Comparison of ENCODE assay signal across 33 mouse cellular contexts in genomic region chr5:50014658-50015057, GRCm38 (mm10). TPM values are rescaled to one million over a fixed set of nuclear protein-coding genes. Genes with fewer than 3 reads are reported as not detected.
DNase-seq lines count a peak whose midpoint lies in the region; ATAC-seq and TF ChIP-seq lines count a peak whose summit lies in the region.
"Had no signal": no experiment of that assay in that cellular context is flagged by ENCODE, and none has a peak within 500 bp of the region (broad histone marks: within the 10 kb centered on the region; RNA-seq: fewer than 3 reads in every experiment).

No protein-coding gene starts in this region.

- no peak overlapping the region for H3K9ac ChIP-seq in neural tube, embryonic 13.5 days
- H3K9ac ChIP-seq in liver, embryonic 11.5 days (ENCODE audit: low read depth, low read length), result no peak overlapping the region
- no peak overlapping the region for H3K9ac ChIP-seq in liver, embryonic 16.5 days (ENCODE audit: low read depth, low read length)
- no peak overlapping the region for H3K9ac ChIP-seq in hindbrain, embryonic 12.5 days
- H3K9ac ChIP-seq: embryonic facial prominence, embryonic 15.5 days; hindbrain, embryonic 14.5 days; kidney, embryonic 15.5 days; limb, embryonic 12.5 days; neural tube, embryonic 12.5 days had no signal

- no peak overlapping the region for H3K4me2 ChIP-seq in neural tube, embryonic 13.5 days
- peak overlapping the region; percentile 46 for H3K4me2 ChIP-seq in liver, embryonic 11.5 days
- 0 out of 2 replicates have a peak overlapping the region, but pooled peaks have one; percentile 24 for H3K4me2 ChIP-seq in liver, embryonic 16.5 days (ENCODE audit: low read depth, low read length)
- no peak overlapping the region for H3K4me2 ChIP-seq in hindbrain, embryonic 12.5 days (replicated peaks)
- H3K4me2 ChIP-seq: embryonic facial prominence, embryonic 15.5 days; heart, embryonic 11.5 days; hindbrain, embryonic 14.5 days; kidney, embryonic 15.5 days; limb, embryonic 12.5 days; neural tube, embryonic 12.5 days had no signal

- no peaks in the 10 kb centered on the region for H3K9me3 ChIP-seq in neural tube, embryonic 13.5 days
- H3K9me3 ChIP-seq in liver, embryonic 11.5 days (ENCODE audit: control insufficient read depth, low read length), result no peaks in the 10 kb centered on the region
- no peaks in the 10 kb centered on the region for H3K9me3 ChIP-seq in liver, embryonic 16.5 days (replicated peaks; ENCODE audit: control insufficient read depth, low read length)
- no peaks in the 10 kb centered on the region for H3K9me3 ChIP-seq in hindbrain, embryonic 12.5 days (replicated peaks)
- H3K9me3 ChIP-seq: embryonic facial prominence, embryonic 15.5 days; kidney, embryonic 15.5 days; limb, embryonic 12.5 days; neural tube, embryonic 12.5 days had no signal

- TF ChIP-seq CTCF in layer of hippocampus, adult 2 months (conservative IDR thresholded peaks at IDR 0.05), result no peak

- H3K4me1 ChIP-seq in neural tube, embryonic 13.5 days (replicated peaks), result peaks cover 17% of the 10 kb centered on the region
- peaks cover 13% of the 10 kb centered on the region for H3K4me1 ChIP-seq in liver, embryonic 11.5 days (replicated peaks; ENCODE audit: control insufficient read depth, insufficient read depth, low read length)
- peaks cover 4% of the 10 kb centered on the region; the same call in 1 of the 2 replicates for H3K4me1 ChIP-seq in liver, embryonic 16.5 days (ENCODE audit: control insufficient read depth, low read depth, low read length)
- H3K4me1 ChIP-seq in hindbrain, embryonic 12.5 days, result 0 out of 2 replicates have a peak, but pooled peaks cover 2% of the 10 kb centered on the region
- H3K4me1 ChIP-seq: neural tube, embryonic 12.5 days had no signal

- ATAC-seq in neural tube, embryonic 13.5 days (ENCODE audit: low read depth), result no peak
- ATAC-seq in liver, embryonic 11.5 days (replicated peaks; ENCODE audit: low FRiP score), result peak; percentile 82
- 0 out of 2 replicates have a peak, but pooled peaks have one; percentile 41 for ATAC-seq in liver, embryonic 16.5 days (ENCODE audit: low read depth)
- no peak for ATAC-seq in hindbrain, embryonic 12.5 days (ENCODE audit: low FRiP score)
- ATAC-seq: CD4-positive, CD25-positive, alpha-beta regulatory T cell, adult 4 months; inflammation-experienced regulatory T-cells, adult 6 months; lung, postnatal 0 days; midbrain, embryonic 16.5 days had no signal

- WGBS in neural tube, embryonic 13.5 days, result 76% methylated on average over 7 of the region's 7 CpGs
- 40% methylated on average over 7 of the region's 7 CpGs for WGBS in liver, embryonic 11.5 days
- 27% methylated on average over 7 of the region's 7 CpGs for WGBS in liver, embryonic 16.5 days (ENCODE audit: insufficient replicate concordance)
- 70% methylated on average over 7 of the region's 7 CpGs for WGBS in hindbrain, embryonic 12.5 days

- H3K27me3 ChIP-seq in neural tube, embryonic 13.5 days, result no peaks in the 10 kb centered on the region
- H3K27me3 ChIP-seq in liver, embryonic 11.5 days (replicated peaks; ENCODE audit: control insufficient read depth, insufficient read depth, low read length), result no peaks in the 10 kb centered on the region
- H3K27me3 ChIP-seq in liver, embryonic 16.5 days (ENCODE audit: control insufficient read depth, insufficient read depth, low read depth, low read length), result no peaks in the 10 kb centered on the region
- H3K27me3 ChIP-seq in hindbrain, embryonic 12.5 days, result no peaks in the 10 kb centered on the region
- H3K27me3 ChIP-seq: embryonic facial prominence, embryonic 15.5 days; kidney, embryonic 15.5 days; limb, embryonic 12.5 days; neural tube, embryonic 12.5 days had no signal

- H3K27ac ChIP-seq in neural tube, embryonic 13.5 days (replicated peaks), result 0 out of 2 replicates have a peak overlapping the region, but pooled peaks have one; percentile 13
- no peak overlapping the region; the same call in 1 of the 2 replicates for H3K27ac ChIP-seq in liver, embryonic 11.5 days (ENCODE audit: low read depth, low read length)
- H3K27ac ChIP-seq in liver, embryonic 16.5 days (ENCODE audit: low read length), result no peak overlapping the region
- no peak overlapping the region for H3K27ac ChIP-seq in hindbrain, embryonic 12.5 days
- no peak overlapping the region for H3K27ac ChIP-seq in layer of hippocampus, adult 2 months
- H3K27ac ChIP-seq: hindbrain, embryonic 14.5 days; kidney, embryonic 15.5 days; left cerebral cortex, adult 2 months; neural tube, embryonic 12.5 days; stomach, postnatal 0 days had no signal

- DNase-seq in neural tube, embryonic 10.5 days (ENCODE audit: extremely low spot score, low spot score), result no peak
- DNase-seq in liver, embryonic 11.5 days (ENCODE audit: low spot score), result no peak
- DNase-seq in spleen, postnatal 36 days (ENCODE audit: low spot score in 2 of 2), result no peak
- DNase-seq in layer of hippocampus, adult 2 months (ENCODE audit: low spot score in 2 of 2), result no peak
- DNase-seq: adrenal gland, adult 8-10 months; cerebellum, adult 11-12 months; cerebellum, adult 9-11 months; gastrocnemius, postnatal 25 days; heart, adult 11 months; heart, postnatal 4 days; kidney, adult 18-20 months; kidney, postnatal 25 days; lung, adult 18-20 months; lung, postnatal 4 days; retina, postnatal 1 day; right cerebral cortex, postnatal 14 days; thymus, adult 18-20 months; thymus, postnatal 25 days had no signal

- no peaks in the 10 kb centered on the region for H3K36me3 ChIP-seq in neural tube, embryonic 13.5 days
- H3K36me3 ChIP-seq in liver, embryonic 11.5 days (ENCODE audit: control insufficient read depth, insufficient read depth, low read length), result no peaks in the 10 kb centered on the region
- no peaks in the 10 kb centered on the region for H3K36me3 ChIP-seq in liver, embryonic 16.5 days (ENCODE audit: control insufficient read depth, insufficient read depth)
- peaks cover 11% of the 10 kb centered on the region; the same call in 1 of the 2 replicates for H3K36me3 ChIP-seq in hindbrain, embryonic 12.5 days
- H3K36me3 ChIP-seq: neural tube, embryonic 12.5 days had no signal

- H3K4me3 ChIP-seq in neural tube, embryonic 13.5 days, result no peak overlapping the region
- H3K4me3 ChIP-seq in liver, embryonic 11.5 days (ENCODE audit: low read depth, low read length), result no peak overlapping the region
- H3K4me3 ChIP-seq in liver, embryonic 16.5 days (ENCODE audit: low read depth, low read length), result no peak overlapping the region
- no peak overlapping the region for H3K4me3 ChIP-seq in hindbrain, embryonic 12.5 days
- no peak overlapping the region for H3K4me3 ChIP-seq in layer of hippocampus, adult 2 months
- H3K4me3 ChIP-seq: embryonic facial prominence, embryonic 15.5 days; kidney, embryonic 15.5 days; left cerebral cortex, adult 2 months; limb, embryonic 12.5 days; neural tube, embryonic 12.5 days had no signal

RNA-seq across cellular contexts. Expression of gene Adgra3, which starts 44.1 kb away (rescaled TPM):
- 20.3 and 21.8 TPM in 2 replicates for polyA plus RNA-seq in neural tube, embryonic 13.5 days (2015; fragmentation: Nextera tagmentation; extraction: Ambion mirVana)
- polyA plus RNA-seq in liver, embryonic 11.5 days (2014; fragmentation: Nextera tagmentation; extraction: Ambion mirVana), result 16.1 and 17.7 TPM in 2 replicates
- 1.1 and 1.7 TPM in 2 replicates for polyA plus RNA-seq in liver, embryonic 16.5 days (2015; fragmentation: Nextera tagmentation; extraction: Ambion mirVana)
- polyA plus RNA-seq in hindbrain, embryonic 12.5 days (2016; fragmentation: Nextera tagmentation; extraction: Ambion mirVana), result 44.6 and 46.8 TPM in 2 replicates
- total RNA-seq in layer of hippocampus, adult 2 months (2021), result 10 to 100 TPM; 14.5 to 21.6 TPM
- polyA plus RNA-seq: CD4-positive, CD25-positive, alpha-beta regulatory T cell, adult 4 months; inflammation-experienced regulatory T-cells, adult 6 months had no signal

Comparison
In these comparisons a context has a peak if more than half of its experiments do, and no peak if none do; other contexts are left out.
1. ATAC-seq: peak in liver, embryonic 11.5 days (single experiment) and liver, embryonic 16.5 days (single experiment); none in neural tube, embryonic 13.5 days (single experiment) and hindbrain, embryonic 12.5 days (single experiment).
2. H3K4me2 ChIP-seq: peak in liver, embryonic 11.5 days (single experiment) and liver, embryonic 16.5 days (single experiment); none in neural tube, embryonic 13.5 days (single experiment) and hindbrain, embryonic 12.5 days (single experiment).